Mouse (Mus musculus): ENCODE results near the gene Dennd2a.

- TF ChIP-seq POLR2A (IDR thresholded peaks at IDR 0.05; ENCODE audit: borderline replicate concordance, extremely low read depth, insufficient read depth, insufficient read length, poor library complexity, severe bottlenecking) (no peak), CTCF (IDR thresholded peaks at IDR 0.05; ENCODE audit: borderline replicate concordance, extremely low read depth, insufficient read depth, insufficient read length) (peak; percentile 67; the same call in 1 of the 2 replicates)
Observed at GRCm38 (mm10) chr6:39567528-39567927, 9.9 kb upstream of the Dennd2a start.

Measured in brain, embryonic 14.5 days (tissue).